Mouse (Mus musculus): ENCODE data around the gene Mmp28.

Mmp28 gene

GRCm38 (mm10) chr11:83462711-83463244, at the start of gene Mmp28:
TSS of gene Mmp28 (minus strand) at chr11:83463071.
- DNase-seq (ENCODE audit: low read depth, low spot score), result no peak

GRCm38 (mm10) chr11:83509521-83509920, 46.6 kb upstream of the Mmp28 start:
- no peak for DNase-seq (ENCODE audit: low read depth, low spot score)

GRCm38 (mm10) chr11:83504308-83504707, 41.4 kb upstream of the Mmp28 start:
- DNase-seq (ENCODE audit: low read depth, low spot score), result no peak

- DNase-seq (ENCODE audit: low read depth, low spot score), result no peak
Measured at GRCm38 (mm10) chr11:83495571-83495970, 32.7 kb upstream of the Mmp28 start.

- no peak for DNase-seq (ENCODE audit: low read depth, low spot score)
Measured at GRCm38 (mm10) chr11:83491488-83491887, 28.6 kb upstream of the Mmp28 start.

GRCm38 (mm10) chr11:83473235-83474016, 10.6 kb upstream of the Mmp28 start:
- DNase-seq (ENCODE audit: low read depth, low spot score), result no peak

- DNase-seq (ENCODE audit: low read depth, low spot score), result peak; percentile 98
Measured at GRCm38 (mm10) chr11:83472324-83473234, 9.7 kb upstream of the Mmp28 start, which contains the start of gene Taf15. TSS of gene Taf15 (plus strand) at chr11:83473086.

GRCm38 (mm10) chr11:83471766-83472165, 8.9 kb upstream of the Mmp28 start:
- no peak for DNase-seq (ENCODE audit: low read depth, low spot score)

GRCm38 (mm10) chr11:83468765-83469164, 5.9 kb upstream of the Mmp28 start:
- DNase-seq (ENCODE audit: low read depth, low spot score), result no peak

- no peak for DNase-seq (ENCODE audit: low read depth, low spot score)
Measured at GRCm38 (mm10) chr11:83467120-83467652, 4.3 kb upstream of the Mmp28 start.

- DNase-seq (ENCODE audit: low read depth, low spot score), result no peak
Measured at GRCm38 (mm10) chr11:83465976-83466375, 3.1 kb upstream of the Mmp28 start.

- DNase-seq (ENCODE audit: low read depth, low spot score), result no peak
Measured at GRCm38 (mm10) chr11:83461462-83462027, 1.3 kb downstream of the Mmp28 start.

- no peak for DNase-seq (ENCODE audit: low read depth, low spot score)
Measured at GRCm38 (mm10) chr11:83457912-83458601, 4.8 kb downstream of the Mmp28 start.

GRCm38 (mm10) chr11:83457257-83457656, 5.6 kb downstream of the Mmp28 start:
- no peak for DNase-seq (ENCODE audit: low read depth, low spot score)

- no peak for DNase-seq (ENCODE audit: low read depth, low spot score)
Measured at GRCm38 (mm10) chr11:83455608-83456007, 7.3 kb downstream of the Mmp28 start.

- DNase-seq (ENCODE audit: low read depth, low spot score), result no peak
Measured at GRCm38 (mm10) chr11:83454548-83454947, 8.3 kb downstream of the Mmp28 start.

- no peak for DNase-seq (ENCODE audit: low read depth, low spot score)
Measured at GRCm38 (mm10) chr11:83451281-83451680, 11.6 kb downstream of the Mmp28 start.

GRCm38 (mm10) chr11:83450550-83450949, 12.3 kb downstream of the Mmp28 start:
- no peak for DNase-seq (ENCODE audit: low read depth, low spot score)

- no peak for DNase-seq (ENCODE audit: low read depth, low spot score)
Measured at GRCm38 (mm10) chr11:83449298-83449697, 13.6 kb downstream of the Mmp28 start.

GRCm38 (mm10) chr11:83448927-83449236, 14.0 kb downstream of the Mmp28 start:
- DNase-seq (ENCODE audit: low read depth, low spot score), result no peak
